Mouse (Mus musculus) CH12.LX (cell line): ENCODE data around the gene Pnpo. TPM values are rescaled to one million over a fixed set of nuclear protein-coding genes. Genes with fewer than 3 reads are reported as not detected.
A peak's percentile ranks its signal among the peaks of the same experiment; 100 is the strongest.

Source experiments
- DNase-seq: peaks from one replicate; pipeline ENCODE4 v3.0.0-alpha.2; 2013; ENCODE audit errors: extremely low read depth
- H3K27ac ChIP-seq: 2 replicates; pipeline ENCODE4 v1.5.1; 2012; ENCODE audit warnings: low read depth, mild to moderate bottlenecking, control low read depth, moderate library complexity; ENCODE audit not compliant: insufficient read depth
- H3K27me3 ChIP-seq: replicated peaks from 2 replicates; pipeline ENCODE3; 2012; ENCODE audit warnings: inconsistent platforms
- H3K36me3 ChIP-seq, 2 experiments: replicated peaks in 1 of 2; 2 replicates each; pipeline versions ENCODE3 to v1.6.1; 2012; ENCODE audit warnings: inconsistent platforms in 1 of 2, low read length in 1 of 2, mild to moderate bottlenecking in 1 of 2, mixed read lengths in 1 of 2, moderate library complexity in 1 of 2; ENCODE audit not compliant: control insufficient read depth in 1 of 2, insufficient read depth in 1 of 2
- H3K4me1 ChIP-seq, 2 experiments: 2 replicates each; pipeline ENCODE4 v1.6.1; 2012; ENCODE audit warnings: inconsistent platforms in 1 of 2, moderate library complexity in 1 of 2; ENCODE audit not compliant: insufficient read depth in 2 of 2, control insufficient read depth in 1 of 2
- H3K4me2 ChIP-seq: 2 replicates; pipeline ENCODE4 v1.6.1; 2012; ENCODE audit warnings: low read depth, mild to moderate bottlenecking, control low read depth; ENCODE audit not compliant: poor library complexity, insufficient read depth, severe bottlenecking
- H3K4me3 ChIP-seq, 3 experiments: fragments of 150-350 bp in 1 of 3; sonication (generic) in 1 of 3; replicated peaks in 1 of 3; 2 replicates each; pipeline versions ENCODE3 to v1.5.1; 2011 to 2012; ENCODE audit warnings: low read depth in 2 of 3, low read length in 2 of 3, mild to moderate bottlenecking in 2 of 3, moderate library complexity in 2 of 3, control low read depth in 1 of 3, improper control_type of control experiment in 1 of 3, inconsistent platforms in 1 of 3, mixed read lengths in 1 of 3; ENCODE audit not compliant: poor library complexity in 1 of 3
- H3K79me2 ChIP-seq: replicated peaks from 2 replicates; pipeline ENCODE4 v1.6.1; 2012; ENCODE audit warnings: mild to moderate bottlenecking, moderate library complexity; ENCODE audit not compliant: control insufficient read depth, poor library complexity, insufficient read depth, severe bottlenecking; ENCODE audit errors: extremely low read depth
- H3K9ac ChIP-seq: 2 replicates; pipeline ENCODE4 v1.6.1; 2012; ENCODE audit warnings: low read depth, mild to moderate bottlenecking, control low read depth, moderate library complexity; ENCODE audit not compliant: insufficient read depth
- H3K9me3 ChIP-seq: replicated peaks from 2 replicates; pipeline ENCODE3; 2012; ENCODE audit warnings: low read length, inconsistent platforms, mixed read lengths
- BHLHE40 ChIP-seq: IDR thresholded peaks from 2 replicates; pipeline ENCODE4 v1.6.1; 2011; ENCODE audit warnings: mild to moderate bottlenecking, low read depth, low read length, improper control_type of control experiment
- E2F4 ChIP-seq: IDR thresholded peaks from 2 replicates; pipeline ENCODE4 v1.6.1; 2011; ENCODE audit warnings: low read depth, low read length, improper control_type of control experiment; ENCODE audit not compliant: insufficient replicate concordance
- ETS1 ChIP-seq: conservative IDR thresholded peaks from 2 replicates; pipeline ENCODE4 v1.6.1; 2012; ENCODE audit warnings: low read depth, mild to moderate bottlenecking, inconsistent platforms, low read length, improper control_type of control experiment, moderate library complexity
- HCFC1 ChIP-seq: IDR thresholded peaks from 2 replicates; pipeline ENCODE4 v1.6.1; 2012; ENCODE audit warnings: low read depth, mild to moderate bottlenecking, inconsistent platforms, low read length, improper control_type of control experiment
- JUN ChIP-seq: IDR thresholded peaks from 2 replicates; pipeline ENCODE4 v1.6.1; 2011; ENCODE audit warnings: low read depth, mild to moderate bottlenecking, low read length, improper control_type of control experiment, moderate library complexity; ENCODE audit not compliant: insufficient read depth
- MXI1 ChIP-seq: IDR thresholded peaks from 2 replicates; pipeline ENCODE4 v1.6.1; 2011; ENCODE audit warnings: mild to moderate bottlenecking, low read depth, low read length, improper control_type of control experiment
- NRF1 ChIP-seq: IDR thresholded peaks from 2 replicates; pipeline ENCODE4 v1.6.1; 2014; ENCODE audit warnings: low read depth, mild to moderate bottlenecking, inconsistent platforms, low read length, improper control_type of control experiment, moderate library complexity
- RAD21 ChIP-seq: IDR thresholded peaks from 2 replicates; pipeline ENCODE4 v1.6.1; 2011; ENCODE audit warnings: low read depth, mild to moderate bottlenecking, low read length, improper control_type of control experiment, moderate library complexity
- RCOR1 ChIP-seq: conservative IDR thresholded peaks from 2 replicates; pipeline ENCODE4 v1.6.1; 2012; ENCODE audit warnings: low read depth, mild to moderate bottlenecking, inconsistent platforms, low read length, improper control_type of control experiment
- USF1 ChIP-seq: IDR thresholded peaks from 2 replicates; pipeline ENCODE4 v1.6.1; 2014; ENCODE audit warnings: low read depth, mild to moderate bottlenecking, inconsistent platforms, low read length, improper control_type of control experiment
- USF2 ChIP-seq: conservative IDR thresholded peaks from 2 replicates; pipeline ENCODE4 v1.6.1; 2011; ENCODE audit warnings: low read depth, low read length, improper control_type of control experiment
- ZNF384 ChIP-seq: IDR thresholded peaks from 2 replicates; pipeline ENCODE4 v1.6.1; 2012; ENCODE audit warnings: low read depth, low read length, improper control_type of control experiment, inconsistent platforms
- dilution Hi-C: fragments of 300-500 bp; cut with MboI; formaldehyde crosslinking; loops from 2 replicates; pipeline ENCODE4 v1.14.3; 2020; ENCODE audit warnings: low sequenced_read_pairs; ENCODE audit not compliant: extremely low pct_unique_long_range_greater_than_20kb, extremely low pct_ligation_motif_present
- in situ Hi-C: fragments of 300-500 bp; cut with MboI; formaldehyde crosslinking; loops from 3 replicates; pipeline ENCODE4 v1.14.3; 2019; ENCODE audit warnings: low sequenced_read_pairs, low pct_ligation_motif_present, low pct_unique_long_range_greater_than_20kb, mixed read lengths
- polyA plus RNA-seq: library from polyadenylated mRNA; unstranded; fragments of >175 nt; gene quantifications from 2 replicates; pipeline ENCODE4 v1.2.1, GENCODE M21; 2012; ENCODE audit warnings: low read depth; ENCODE audit not compliant: insufficient read length
- total RNA-seq, 2 experiments: library from RNA; depleted of rRNA; stranded (reverse); fragments of 300-350 nt in 1 of 2; fragments of >200 nt in 1 of 2; gene quantifications; 2 replicates each; pipeline ENCODE4 v1.2.3; 2012 to 2014

Pnpo gene
- total and polyA plus RNA-seq, 3 experiments: 36.3 to 54.3 (median 38.5) TPM

DNA sequence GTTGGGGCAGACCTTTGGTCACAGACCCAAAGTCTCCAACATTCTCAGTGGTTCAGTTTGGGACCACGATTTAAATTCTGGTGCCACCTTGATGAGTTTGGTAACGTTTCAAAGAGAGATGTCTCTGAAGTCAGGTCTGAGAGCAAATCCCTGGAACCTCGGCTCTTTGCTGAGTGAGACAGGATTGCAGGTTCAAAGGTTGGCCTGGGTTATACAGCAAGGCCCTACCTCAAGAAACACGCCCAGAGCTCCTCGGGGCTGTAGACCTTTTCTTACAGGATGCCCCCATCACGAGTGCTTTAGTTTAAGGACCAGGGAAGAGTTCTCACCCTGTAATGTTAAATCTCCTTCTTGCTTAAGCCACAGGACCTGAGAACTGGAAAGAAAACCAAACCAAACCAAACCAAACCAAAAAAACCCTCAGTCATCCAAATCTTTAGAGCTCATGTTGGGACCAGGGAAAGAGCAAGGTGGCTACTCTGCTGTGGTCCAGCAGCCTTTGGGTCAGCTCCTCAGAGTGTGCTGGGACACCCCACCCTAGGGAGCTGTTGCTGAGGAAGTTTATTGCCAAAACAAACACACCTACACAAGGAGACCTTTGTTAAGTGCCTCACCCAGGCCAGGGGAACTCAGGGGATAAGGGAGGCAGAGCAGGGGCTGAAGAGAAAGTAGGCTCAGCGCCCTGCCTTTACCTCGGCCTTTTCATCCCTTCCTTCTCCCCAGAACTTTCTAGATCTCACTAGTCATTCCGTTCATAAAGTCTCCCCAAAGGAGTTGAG lies 7.7 kb downstream of the Pnpo start:
- dilution Hi-C loops (no loop called here), in situ Hi-C loops (no loop called here)

DNA sequence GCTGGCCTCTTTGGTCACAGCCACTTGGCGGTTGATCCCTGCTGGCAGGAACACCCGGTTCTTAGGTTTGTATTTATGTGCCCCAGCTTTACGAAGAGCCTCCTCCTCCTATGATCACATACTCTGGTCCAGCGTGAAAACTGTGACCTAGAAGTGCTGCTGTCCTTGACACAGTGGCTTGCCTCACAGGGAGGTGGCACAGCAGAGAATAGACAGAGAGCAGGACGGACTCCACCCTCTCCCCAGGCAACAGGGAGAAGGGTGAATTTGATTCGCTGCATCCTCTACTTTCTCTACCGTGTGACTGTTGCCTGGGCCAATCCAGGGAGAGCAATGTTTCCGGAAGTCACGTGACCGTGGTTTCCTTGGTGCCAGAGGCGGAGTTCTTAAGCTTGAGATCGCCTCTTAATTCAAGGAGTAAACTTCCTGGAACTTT lies 8.8 kb downstream of the Pnpo start:
- H3K4me1 ChIP-seq: peaks cover 0 to 20% of the 10 kb centered on the region in 2 experiments; a peak in 2 of 4 replicates
- TF ChIP-seq USF2 (peak; percentile 63), JUN (no peak), BHLHE40 (0 out of 2 replicates have a peak, but pooled peaks have one; percentile 12), USF1 (peak; percentile 59)
- TF ChIP-seq, all 38 proteins: peak for 3
- H3K9ac ChIP-seq: no peak overlapping the region
- no peaks in the 10 kb centered on the region for H3K9me3 ChIP-seq
- no peaks in the 10 kb centered on the region for H3K79me2 ChIP-seq
- H3K36me3 ChIP-seq: peaks cover 9 to 33% of the 10 kb centered on the region in 2 experiments
- peaks cover 9% of the 10 kb centered on the region for H3K27me3 ChIP-seq
- no peak overlapping the region for H3K27ac ChIP-seq
- no peak overlapping the region for H3K4me2 ChIP-seq
- in situ Hi-C loops (no loop called here), dilution Hi-C loops (no loop called here)
- no peak overlapping the region for H3K4me3 ChIP-seq
- DNase-seq: no peak

More for the DNA sequence above, 7.7 kb downstream of the Pnpo start:
- TF ChIP-seq RAD21: no peak
- TF ChIP-seq NRF1: no peak
- TF ChIP-seq E2F4: no peak
- TF ChIP-seq HCFC1: no peak
- no peak for TF ChIP-seq ZNF384
- no peak for TF ChIP-seq RCOR1
- no peak for TF ChIP-seq ETS1
- no peak for TF ChIP-seq MXI1
- Histone ChIP-seq H3K27ac (no peak overlapping the region), H3K9ac (no peak overlapping the region), H3K79me2 (no peaks in the 10 kb centered on the region), H3K36me3 (peaks cover 12 to 44% of the 10 kb centered on the region in 2 experiments), H3K4me1 (peaks cover 0 to 30% of the 10 kb centered on the region in 2 experiments; a peak in 2 of 4 replicates), H3K4me2 (no peak overlapping the region), H3K27me3 (peaks cover 5% of the 10 kb centered on the region), H3K4me3 (no peak overlapping the region), H3K9me3 (no peaks in the 10 kb centered on the region)
- DNase-seq: no peak
